Mouse (Mus musculus) retina, adult 2 months (tissue): ENCODE data around the gene Dut.

Experiments used
- DNase-seq: peaks from one replicate; pipeline ENCODE4 v3.0.0-alpha.2; 2012; ENCODE audit warnings: low read depth, low spot score

The Dut gene

GRCm38 (mm10) chr2:125247108-125247961, at the start of gene Dut:
Gene Dut (plus strand): TSS chr2:125247190.
- DNase-seq, result peak; percentile 95

GRCm38 (mm10) chr2:125208894-125209596, 37.9 kb upstream of the Dut start:
- DNase-seq, result no peak

GRCm38 (mm10) chr2:125211831-125212510, 35.0 kb upstream of the Dut start:
- no peak for DNase-seq

GRCm38 (mm10) chr2:125214592-125214991, 32.4 kb upstream of the Dut start:
- DNase-seq, result peak; percentile 38

GRCm38 (mm10) chr2:125217286-125217685, 29.7 kb upstream of the Dut start:
- DNase-seq, result no peak

GRCm38 (mm10) chr2:125218566-125218965, 28.4 kb upstream of the Dut start:
- no peak for DNase-seq

- no peak for DNase-seq
These were observed 27.7 kb upstream of the Dut start for GRCm38 (mm10) chr2:125219268-125219667.

- no peak for DNase-seq
These were observed 25.3 kb upstream of the Dut start for GRCm38 (mm10) chr2:125221673-125222072.

- DNase-seq, result no peak
These were observed 18.2 kb upstream of the Dut start for GRCm38 (mm10) chr2:125228472-125229409.

GRCm38 (mm10) chr2:125232183-125232582, 14.8 kb upstream of the Dut start:
- DNase-seq, result no peak

- DNase-seq, result no peak
These were observed 13.5 kb upstream of the Dut start for GRCm38 (mm10) chr2:125233537-125233936.

GRCm38 (mm10) chr2:125234049-125234448, 12.9 kb upstream of the Dut start:
- DNase-seq, result no peak

GRCm38 (mm10) chr2:125245545-125246285, 1.3 kb upstream of the Dut start:
- DNase-seq, result no peak

- no peak for DNase-seq
These were observed 321 bp upstream of the Dut start for GRCm38 (mm10) chr2:125246669-125247068.

- no peak for DNase-seq
These were observed 909 bp downstream of the Dut start for GRCm38 (mm10) chr2:125247962-125248235.

- DNase-seq, result no peak
These were observed 1.3 kb downstream of the Dut start for GRCm38 (mm10) chr2:125248256-125248655.

- no peak for DNase-seq
These were observed 2.3 kb downstream of the Dut start for GRCm38 (mm10) chr2:125249339-125249738.

GRCm38 (mm10) chr2:125249874-125250273, 2.9 kb downstream of the Dut start:
- no peak for DNase-seq

GRCm38 (mm10) chr2:125251781-125252180, 4.8 kb downstream of the Dut start:
- DNase-seq, result no peak

- DNase-seq, result no peak
These were observed 5.3 kb downstream of the Dut start for GRCm38 (mm10) chr2:125252275-125252674.

- DNase-seq, result no peak
These were observed 6.7 kb downstream of the Dut start for GRCm38 (mm10) chr2:125253699-125254098.
